Mouse (Mus musculus) CH12.LX (cell line): ENCODE measurements around the gene Nrxn3.

Experiments used
- CTCF ChIP-seq, 2 experiments: IDR thresholded peaks in 1 of 2; conservative IDR thresholded peaks in 1 of 2; 2 replicates each; pipeline ENCODE4 v1.5.1; 2011 to 2012; ENCODE audit warnings: low read depth in 2 of 2, low read length in 2 of 2, improper control_type of control experiment in 1 of 2, inconsistent platforms in 1 of 2, mild to moderate bottlenecking in 1 of 2, moderate library complexity in 1 of 2
- POLR2A ChIP-seq: IDR thresholded peaks from 2 replicates; pipeline ENCODE4 v1.6.1; 2011; ENCODE audit warnings: low read depth, mild to moderate bottlenecking, improper control_type of control experiment, low read length

GRCm38 (mm10) chr12:88859456-88860345, 137.0 kb downstream of the Nrxn3 start:
- no peak for TF ChIP-seq POLR2A
- TF ChIP-seq CTCF (conservative IDR thresholded peaks at IDR 0.05 in 1 of 2, IDR thresholded peaks at IDR 0.05 in 1 of 2; ENCODE audit: low read depth in 2 of 2, low read length in 2 of 2) = no peak
